ENCODE assay signal across 23 mouse cellular contexts in genomic region chr6:149330332-149330731, GRCm38 (mm10). TPM values are rescaled to one million over a fixed set of nuclear protein-coding genes. Genes with fewer than 3 reads are reported as not detected.
A peak's percentile ranks its signal among the peaks of the same experiment; 100 is the strongest.
DNase-seq lines count a peak whose midpoint lies in the region; ATAC-seq lines count a peak whose summit lies in the region.
"Had no signal": no experiment of that assay in that cellular context is flagged by ENCODE, and none has a peak within 500 bp of the region (broad histone marks: within the 10 kb centered on the region; RNA-seq: fewer than 3 reads in every experiment).

No protein-coding gene starts in this region.

- WGBS in midbrain, embryonic 11.5 days = 83% methylated on average over 1 of the region's 1 CpGs
- WGBS in midbrain, embryonic 13.5 days = 87% methylated on average over 1 of the region's 1 CpGs

- peak; percentile 2 for DNase-seq in midbrain, embryonic 11.5 days (ENCODE audit: low spot score, missing footprints)
- DNase-seq in Muller cell, postnatal 12 days (ENCODE audit: inconsistent ontology term) = peak; percentile 84
- no peak for DNase-seq in cerebellum, adult 11 months
- DNase-seq in spleen, adult 18-20 months = no peak
- DNase-seq: adrenal gland, adult 2 months; adrenal gland, postnatal 10 days; adrenal gland, postnatal 25 days; B cell, adult 2 months; cerebellum, adult 11-12 months; cerebellum, adult 2 months; cerebellum, adult 9-10 months; cerebellum, postnatal 10 days; cerebellum, postnatal 25 days had no signal

- peaks cover 19% of the 10 kb centered on the region; the same call in 1 of the 2 replicates for H3K36me3 ChIP-seq in midbrain, embryonic 11.5 days (ENCODE audit: control insufficient read depth, insufficient read depth, low read length)
- peaks cover 81% of the 10 kb centered on the region for H3K36me3 ChIP-seq in midbrain, embryonic 13.5 days

- no peaks in the 10 kb centered on the region for H3K9me3 ChIP-seq in midbrain, embryonic 11.5 days (ENCODE audit: control insufficient read depth, low read length)
- H3K9me3 ChIP-seq in midbrain, embryonic 13.5 days = 0 out of 2 replicates have a peak, but pooled peaks cover 2% of the 10 kb centered on the region
- H3K9me3 ChIP-seq: embryonic facial prominence, embryonic 10.5 days; embryonic facial prominence, embryonic 12.5 days; forebrain, embryonic 10.5 days; forebrain, embryonic 12.5 days had no signal

- no peak overlapping the region for H3K4me2 ChIP-seq in midbrain, embryonic 11.5 days
- H3K4me2 ChIP-seq in midbrain, embryonic 13.5 days (replicated peaks) = no peak overlapping the region
- H3K4me2 ChIP-seq: embryonic facial prominence, embryonic 12.5 days; forebrain, embryonic 12.5 days had no signal

- H3K27ac ChIP-seq in midbrain, embryonic 11.5 days (ENCODE audit: low read depth, low read length) = no peak overlapping the region
- no peak overlapping the region for H3K27ac ChIP-seq in midbrain, embryonic 13.5 days
- H3K27ac ChIP-seq: embryonic facial prominence, embryonic 10.5 days; embryonic facial prominence, embryonic 12.5 days; forebrain, embryonic 10.5 days; forebrain, embryonic 12.5 days had no signal

- H3K9ac ChIP-seq in midbrain, embryonic 11.5 days (ENCODE audit: low read length) = no peak overlapping the region
- H3K9ac ChIP-seq in midbrain, embryonic 13.5 days (replicated peaks) = no peak overlapping the region
- H3K9ac ChIP-seq: embryonic facial prominence, embryonic 12.5 days; forebrain, embryonic 12.5 days had no signal

- H3K4me1 ChIP-seq in midbrain, embryonic 11.5 days (ENCODE audit: control insufficient read depth, insufficient read depth, low read length) = no peaks in the 10 kb centered on the region
- no peaks in the 10 kb centered on the region for H3K4me1 ChIP-seq in midbrain, embryonic 13.5 days (replicated peaks)
- H3K4me1 ChIP-seq: embryonic facial prominence, embryonic 10.5 days; embryonic facial prominence, embryonic 12.5 days; forebrain, embryonic 10.5 days; forebrain, embryonic 12.5 days had no signal

- no peak overlapping the region for H3K4me3 ChIP-seq in midbrain, embryonic 11.5 days (ENCODE audit: low read depth, low read length)
- no peak overlapping the region for H3K4me3 ChIP-seq in midbrain, embryonic 13.5 days (replicated peaks)
- H3K4me3 ChIP-seq: embryonic facial prominence, embryonic 10.5 days; embryonic facial prominence, embryonic 12.5 days; erythroblast, embryonic 14.5 days; forebrain, embryonic 10.5 days; forebrain, embryonic 12.5 days had no signal

- ATAC-seq in midbrain, embryonic 11.5 days (ENCODE audit: low FRiP score) = no peak
- no peak for ATAC-seq in midbrain, embryonic 13.5 days
- ATAC-seq: CD4-positive, CD25-positive, alpha-beta regulatory T cell, adult 4 months; forebrain, embryonic 14.5 days; forebrain, embryonic 16.5 days had no signal

- no peaks in the 10 kb centered on the region for H3K27me3 ChIP-seq in midbrain, embryonic 11.5 days (ENCODE audit: control insufficient read depth, insufficient read depth, low read length)
- H3K27me3 ChIP-seq in midbrain, embryonic 13.5 days = no peaks in the 10 kb centered on the region
- H3K27me3 ChIP-seq: CH12.LX; embryonic facial prominence, embryonic 12.5 days; forebrain, embryonic 12.5 days had no signal

RNA-seq across cellular contexts. Expression of gene Resf1, which starts 21.1 kb away (rescaled TPM):
- 42.0 and 44.5 TPM in 2 replicates for polyA plus RNA-seq in midbrain, embryonic 11.5 days (2014; fragmentation: Nextera tagmentation; extraction: Ambion mirVana)
- polyA plus RNA-seq in midbrain, embryonic 13.5 days (2015; fragmentation: Nextera tagmentation; extraction: Ambion mirVana) = 39.7 and 41.2 TPM in 2 replicates

Comparison
In these comparisons a context has a peak if more than half of its experiments do, and no peak if none do; other contexts are left out.
1. DNase-seq: peak in midbrain, embryonic 11.5 days (single experiment) and Muller cell, postnatal 12 days (single experiment); none in cerebellum, adult 11 months (single experiment) and spleen, adult 18-20 months (0 of 2).